Mouse (Mus musculus): ENCODE data around the gene Sh3gl2. TPM values are rescaled to one million over a fixed set of nuclear protein-coding genes. Genes with fewer than 3 reads are reported as not detected.
A peak's percentile ranks its signal among the peaks of the same experiment; 100 is the strongest.

The Sh3gl2 gene
- polyA plus RNA-seq, 1 experiment from 2014 or later: 63.2 TPM

DNA sequence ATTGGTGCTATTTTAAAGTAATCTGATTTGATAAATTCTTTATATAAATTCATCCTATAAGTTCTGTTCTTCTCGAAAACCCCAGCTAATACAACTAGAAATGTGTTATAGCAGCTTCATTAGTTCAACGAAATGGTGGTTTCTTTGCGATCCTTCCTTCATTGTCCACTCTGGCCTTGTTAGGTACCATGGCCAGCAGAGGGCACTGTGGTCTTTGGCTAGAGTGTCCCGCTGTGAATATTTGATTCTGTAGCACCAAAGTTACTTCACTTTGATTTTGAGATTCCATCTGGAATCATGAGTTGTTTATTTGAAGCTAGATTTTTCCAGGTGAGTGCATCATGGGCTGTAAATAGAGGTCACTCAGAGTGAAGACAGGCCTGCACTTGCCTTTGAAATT lies 197.9 kb downstream of the Sh3gl2 start:
- WGBS: 45% methylated on average over 4 of the region's 4 CpGs
- Histone ChIP-seq H3K9ac (no peak overlapping the region), H3K4me3 (no peak overlapping the region), H3K36me3 (no peaks in the 10 kb centered on the region), H3K4me2 (no peak overlapping the region), H3K4me1 (replicated peaks) (peaks cover 6% of the 10 kb centered on the region; the same call in 1 of the 2 replicates), H3K27ac (no peak overlapping the region), H3K9me3 (no peaks in the 10 kb centered on the region), H3K27me3 (no peaks in the 10 kb centered on the region)
- ATAC-seq (ENCODE audit: low FRiP score): no peak

DNA sequence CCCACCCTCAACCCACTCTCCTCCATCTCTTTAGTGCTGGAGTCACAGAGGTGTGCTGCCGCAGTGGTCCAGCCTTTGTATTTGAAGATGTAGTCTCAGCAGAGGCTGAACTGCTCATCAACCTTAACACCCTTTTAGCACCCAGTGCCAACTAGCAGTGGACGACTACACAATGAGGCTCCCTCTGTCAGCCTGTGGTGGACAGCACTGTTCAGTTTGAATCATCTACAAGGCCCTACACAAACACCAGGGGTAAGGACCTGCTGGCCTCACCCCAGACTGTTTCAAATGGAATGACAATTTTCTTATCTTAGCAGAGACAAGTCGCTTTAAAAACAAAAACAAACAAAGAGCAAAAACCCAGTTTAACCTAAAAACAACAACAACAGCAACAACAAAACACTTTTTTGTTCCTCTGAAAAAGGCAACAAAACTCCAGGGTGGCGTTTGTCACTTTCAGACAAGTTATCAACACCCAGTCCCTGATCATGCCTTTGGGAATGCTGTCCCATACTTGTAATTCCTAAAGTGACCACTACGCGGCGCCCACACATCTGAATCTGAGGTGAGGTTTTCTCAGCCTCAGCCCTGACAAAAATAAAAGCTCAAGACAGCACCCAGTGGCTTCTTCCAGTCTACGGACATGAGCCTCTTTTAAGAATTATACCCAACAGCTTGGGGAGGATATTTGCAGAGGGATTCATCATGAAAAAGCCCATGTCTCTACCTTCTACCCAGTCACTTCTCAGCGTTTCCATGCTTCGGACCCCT lies 199.7 kb downstream of the Sh3gl2 start:
- Histone ChIP-seq H3K36me3 (no peaks in the 10 kb centered on the region), H3K27ac (no peak overlapping the region), H3K4me3 (no peak overlapping the region), H3K9me3 (no peaks in the 10 kb centered on the region), H3K4me1 (replicated peaks) (no peaks in the 10 kb centered on the region), H3K9ac (no peak overlapping the region), H3K4me2 (no peak overlapping the region), H3K27me3 (no peaks in the 10 kb centered on the region)
- 42% methylated on average over 10 of the region's 10 CpGs for WGBS
- ATAC-seq (ENCODE audit: low FRiP score): peak; percentile 17; the same call in 1 of the 2 replicates

DNA sequence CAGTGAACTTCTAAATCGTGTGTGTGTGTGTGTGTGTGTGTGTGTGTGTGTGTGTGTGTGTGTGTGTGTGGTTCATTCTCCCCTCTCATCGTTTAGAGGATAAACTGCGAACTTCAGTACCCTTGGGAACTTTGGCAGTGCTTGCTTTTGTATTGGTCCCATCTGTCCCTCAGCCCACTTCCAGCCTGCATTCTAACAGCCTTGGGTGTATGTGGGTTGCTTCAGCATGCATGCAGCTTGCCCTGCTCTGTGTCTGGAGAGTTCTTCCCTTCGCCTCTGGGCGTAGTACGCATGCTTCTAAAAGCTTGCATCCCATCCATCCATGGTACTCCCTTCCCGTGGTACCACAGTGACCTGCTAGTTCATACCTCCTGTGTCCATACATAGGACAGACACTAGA lies 200.3 kb downstream of the Sh3gl2 start:
- Histone ChIP-seq H3K4me2 (no peak overlapping the region), H3K36me3 (no peaks in the 10 kb centered on the region), H3K27me3 (no peaks in the 10 kb centered on the region), H3K27ac (no peak overlapping the region), H3K4me3 (no peak overlapping the region), H3K4me1 (replicated peaks) (no peaks in the 10 kb centered on the region), H3K9ac (no peak overlapping the region), H3K9me3 (no peaks in the 10 kb centered on the region)
- 76% methylated on average over 7 of the region's 7 CpGs for WGBS
- ATAC-seq (ENCODE audit: low FRiP score): 0 out of 2 replicates have a peak, but pooled peaks have one; percentile 24

DNA sequence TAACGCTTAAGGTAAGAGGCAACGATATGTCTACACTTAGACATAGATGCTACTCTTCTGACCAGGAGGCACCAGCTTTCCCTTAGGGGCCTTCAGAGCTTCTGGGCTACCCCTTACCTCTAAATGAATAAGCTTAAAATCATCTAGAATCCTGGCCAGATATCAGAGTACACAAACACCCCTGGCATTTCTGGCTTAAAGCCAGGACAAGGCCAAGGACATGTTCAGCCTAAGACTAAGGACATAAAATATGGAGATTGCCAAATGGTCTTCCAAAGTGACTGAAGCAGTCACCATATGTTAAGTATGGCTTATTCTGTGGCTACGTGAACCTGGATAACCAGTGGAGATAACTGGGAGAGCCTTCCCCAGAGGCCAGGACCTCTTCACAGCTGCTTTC lies 211.5 kb downstream of the Sh3gl2 start:
- 99% methylated on average over 3 of the region's 3 CpGs for WGBS

DNA sequence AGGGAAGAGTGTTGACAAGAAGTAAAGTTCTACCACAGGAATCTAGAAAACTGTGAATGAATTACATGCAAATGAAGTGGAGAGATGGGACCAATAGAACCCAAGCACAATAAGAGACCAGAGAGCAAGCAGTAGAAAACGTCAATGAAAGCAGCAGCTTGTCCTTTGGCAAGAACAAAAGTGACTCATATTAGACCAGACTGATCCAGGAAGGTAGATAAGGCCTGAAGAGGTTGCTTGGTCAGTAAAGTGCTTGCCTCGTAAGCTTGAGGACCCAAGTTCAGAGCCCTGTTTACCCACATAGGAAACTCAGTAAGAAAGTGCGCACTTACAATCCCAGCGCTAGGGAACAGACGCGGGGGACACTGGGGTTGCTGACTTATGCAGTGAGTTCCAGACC lies 215.5 kb downstream of the Sh3gl2 start:
- no peaks in the 10 kb centered on the region for H3K4me1 ChIP-seq (replicated peaks)
- no peak overlapping the region for H3K4me3 ChIP-seq
- WGBS: 84% methylated on average over 6 of the region's 6 CpGs
- H3K9ac ChIP-seq: no peak overlapping the region
- no peaks in the 10 kb centered on the region for H3K27me3 ChIP-seq
- H3K36me3 ChIP-seq: no peaks in the 10 kb centered on the region
- H3K9me3 ChIP-seq: no peaks in the 10 kb centered on the region
- no peak overlapping the region for H3K27ac ChIP-seq
- H3K4me2 ChIP-seq: no peak overlapping the region
- no peak for ATAC-seq (ENCODE audit: low FRiP score)

More for the DNA sequence above, 211.5 kb downstream of the Sh3gl2 start:
- Histone ChIP-seq H3K9ac (no peak overlapping the region), H3K4me2 (no peak overlapping the region), H3K27ac (no peak overlapping the region), H3K4me3 (no peak overlapping the region), H3K27me3 (no peaks in the 10 kb centered on the region), H3K9me3 (no peaks in the 10 kb centered on the region), H3K36me3 (no peaks in the 10 kb centered on the region), H3K4me1 (replicated peaks) (no peaks in the 10 kb centered on the region)
- no peak for ATAC-seq (ENCODE audit: low FRiP score)

DNA sequence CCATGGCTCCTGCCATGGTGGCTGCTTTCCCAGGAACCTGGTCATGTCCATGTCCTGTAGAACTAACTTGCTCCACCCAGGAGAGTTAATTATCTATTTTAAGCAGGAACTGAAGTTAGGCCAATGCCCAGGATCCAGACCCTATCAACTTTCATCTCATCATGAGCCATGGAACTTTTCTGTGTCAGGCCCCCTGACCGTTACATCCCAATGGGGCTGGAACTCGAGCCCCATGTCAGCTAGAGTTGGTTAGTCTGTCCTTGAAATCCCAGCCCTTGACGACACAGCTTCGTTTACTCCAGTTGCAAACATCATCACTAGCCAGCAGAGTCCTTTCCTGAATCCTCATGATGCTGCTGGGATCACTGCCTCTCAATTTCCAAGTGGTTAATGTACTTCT lies 221.3 kb downstream of the Sh3gl2 start:
- no peaks in the 10 kb centered on the region for H3K4me1 ChIP-seq (replicated peaks)
- 86% methylated on average over 4 of the region's 4 CpGs for WGBS
- no peaks in the 10 kb centered on the region for H3K9me3 ChIP-seq
- H3K9ac ChIP-seq: no peak overlapping the region
- H3K4me2 ChIP-seq: no peak overlapping the region
- no peaks in the 10 kb centered on the region for H3K36me3 ChIP-seq
- no peak for ATAC-seq (ENCODE audit: low FRiP score)
- no peaks in the 10 kb centered on the region for H3K27me3 ChIP-seq
- H3K4me3 ChIP-seq: no peak overlapping the region
- no peak overlapping the region for H3K27ac ChIP-seq

DNA sequence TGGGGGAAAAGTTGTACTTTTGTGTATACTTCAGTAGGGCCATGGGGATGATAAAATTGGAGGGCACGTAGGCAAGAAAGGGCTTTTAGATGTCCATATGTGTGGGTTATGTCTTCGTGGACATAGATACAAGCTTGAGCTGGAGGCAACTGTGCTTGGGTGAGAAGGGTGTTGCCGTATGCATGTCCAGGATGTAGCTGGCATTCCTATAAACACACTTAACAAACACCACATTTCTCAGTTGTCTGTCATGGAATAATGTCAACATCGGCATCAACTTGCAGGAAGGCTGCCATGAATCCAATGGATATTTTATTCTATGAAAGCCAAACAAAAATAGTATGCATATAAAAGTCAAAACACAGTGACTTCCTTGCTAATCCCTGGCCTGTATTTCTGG lies 227.9 kb downstream of the Sh3gl2 start:
- Histone ChIP-seq H3K27ac (no peak overlapping the region), H3K36me3 (no peaks in the 10 kb centered on the region), H3K9ac (no peak overlapping the region), H3K27me3 (no peaks in the 10 kb centered on the region), H3K9me3 (no peaks in the 10 kb centered on the region), H3K4me3 (no peak overlapping the region), H3K4me2 (no peak overlapping the region), H3K4me1 (replicated peaks) (no peaks in the 10 kb centered on the region)
- no peak for ATAC-seq (ENCODE audit: low FRiP score)
- 96% methylated on average over 4 of the region's 4 CpGs for WGBS

DNA sequence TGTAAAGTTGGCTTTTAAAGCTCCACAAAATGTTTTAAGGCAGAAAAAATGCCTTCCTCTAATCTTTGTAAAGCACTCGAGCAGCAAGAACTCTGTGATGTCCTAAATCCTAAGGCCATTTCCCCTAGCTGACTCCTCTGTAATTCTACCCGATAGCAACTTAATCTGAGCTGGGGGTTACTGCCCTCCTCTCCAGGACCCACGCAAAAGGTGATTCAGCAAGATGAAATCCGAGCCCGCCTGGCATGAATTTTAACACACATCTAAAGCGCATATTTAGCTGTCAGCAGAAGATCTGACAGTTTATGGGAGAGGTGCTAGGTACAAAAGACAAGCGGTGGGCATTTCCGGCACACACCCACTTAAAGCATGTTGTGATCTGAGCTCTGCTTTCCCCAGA lies 229.8 kb downstream of the Sh3gl2 start:
- H3K9me3 ChIP-seq: no peaks in the 10 kb centered on the region
- no peaks in the 10 kb centered on the region for H3K36me3 ChIP-seq
- no peak overlapping the region for H3K4me2 ChIP-seq
- no peak for ATAC-seq (ENCODE audit: low FRiP score)
- no peaks in the 10 kb centered on the region for H3K27me3 ChIP-seq
- no peak overlapping the region for H3K9ac ChIP-seq
- H3K4me1 ChIP-seq (replicated peaks): no peaks in the 10 kb centered on the region
- no peak overlapping the region for H3K27ac ChIP-seq
- H3K4me3 ChIP-seq: no peak overlapping the region
- 78% methylated on average over 8 of the region's 8 CpGs for WGBS

DNA sequence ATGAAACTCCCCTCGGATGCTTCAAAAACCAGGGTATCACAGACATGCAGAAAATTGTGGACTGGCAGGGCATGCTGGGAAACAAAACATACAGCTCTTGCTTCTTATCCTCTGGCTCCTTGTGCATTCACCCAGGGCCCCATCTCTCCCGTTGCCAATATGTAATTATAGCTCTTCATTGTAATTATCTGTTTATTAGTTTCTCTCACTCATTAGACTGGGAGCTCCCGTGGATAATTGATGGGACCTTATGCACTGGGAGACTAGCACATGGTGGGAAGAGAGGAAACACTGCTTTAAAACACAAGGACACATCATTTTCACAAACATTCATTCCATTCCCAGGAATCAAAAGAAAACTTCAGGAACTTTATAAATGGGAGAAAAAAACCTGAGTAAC lies 233.9 kb downstream of the Sh3gl2 start:
- no peak for ATAC-seq (ENCODE audit: low FRiP score)

DNA sequence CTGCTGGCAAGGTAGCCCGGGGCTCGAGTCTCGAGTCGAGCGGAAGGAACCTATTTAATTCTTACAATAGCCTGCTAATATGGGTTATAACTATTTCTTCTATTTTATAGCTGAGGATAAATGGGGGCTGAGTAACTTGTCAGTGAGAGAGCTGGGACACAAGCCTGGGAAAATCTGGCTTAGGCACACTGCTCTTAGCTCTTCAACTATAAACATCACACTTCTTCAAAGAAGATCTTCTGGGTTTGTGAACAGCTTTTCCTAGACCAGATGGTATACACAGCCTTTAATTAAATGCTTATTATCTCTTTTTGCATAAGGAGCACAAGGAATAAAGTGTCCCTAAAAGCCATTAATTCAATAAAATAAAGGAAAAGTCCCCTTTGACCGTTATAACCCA lies 278.7 kb downstream of the Sh3gl2 start:
- no peaks in the 10 kb centered on the region for H3K27me3 ChIP-seq
- peaks cover 8% of the 10 kb centered on the region; the same call in 1 of the 2 replicates for H3K4me1 ChIP-seq (replicated peaks)
- H3K9me3 ChIP-seq: no peaks in the 10 kb centered on the region
- H3K27ac ChIP-seq: no peak overlapping the region
- H3K9ac ChIP-seq: no peak overlapping the region
- H3K4me3 ChIP-seq: no peak overlapping the region
- H3K36me3 ChIP-seq: no peaks in the 10 kb centered on the region
- 85% methylated on average over 6 of the region's 6 CpGs for WGBS
- no peak overlapping the region for H3K4me2 ChIP-seq
- no peak for ATAC-seq (ENCODE audit: low FRiP score)

More for the DNA sequence above, 233.9 kb downstream of the Sh3gl2 start:
- Histone ChIP-seq H3K27ac (no peak overlapping the region), H3K27me3 (no peaks in the 10 kb centered on the region), H3K4me1 (replicated peaks) (no peaks in the 10 kb centered on the region), H3K9me3 (no peaks in the 10 kb centered on the region), H3K4me3 (no peak overlapping the region), H3K36me3 (no peaks in the 10 kb centered on the region), H3K4me2 (no peak overlapping the region), H3K9ac (no peak overlapping the region)
- 61% methylated on average over 3 of the region's 3 CpGs for WGBS

DNA sequence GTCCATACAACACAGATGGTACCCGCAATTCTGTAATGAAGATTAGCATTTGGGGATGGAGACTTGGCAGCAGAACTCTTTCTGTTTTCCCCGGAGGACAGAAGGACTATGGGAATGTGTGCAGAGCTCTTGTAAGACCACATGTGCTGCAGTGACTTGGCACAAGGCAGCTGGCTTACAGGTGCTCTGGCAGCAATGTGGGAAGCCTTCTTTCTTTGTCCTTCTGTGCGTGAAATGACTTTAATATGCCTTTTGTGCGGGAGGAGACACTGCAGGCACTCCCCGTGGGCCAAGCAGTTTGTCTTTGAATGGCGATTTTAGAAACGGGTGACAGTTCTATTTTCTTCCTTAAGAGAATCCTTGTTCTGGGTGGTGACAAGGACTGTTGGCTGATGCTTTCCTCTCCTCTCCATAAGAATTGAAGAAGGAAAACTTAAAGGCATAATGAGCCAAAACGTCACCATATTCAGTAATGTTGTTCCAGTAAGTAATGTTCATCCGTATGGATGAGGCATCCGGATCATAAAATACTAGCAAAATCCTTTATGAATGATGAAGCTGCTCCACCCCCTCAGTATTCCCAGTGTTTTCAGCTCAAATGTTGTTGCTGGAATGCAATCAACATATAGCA lies 281.5 kb downstream of the Sh3gl2 start:
- ATAC-seq (ENCODE audit: low FRiP score): peak; percentile 61
- H3K9me3 ChIP-seq: no peaks in the 10 kb centered on the region
- no peaks in the 10 kb centered on the region for H3K36me3 ChIP-seq
- H3K4me1 ChIP-seq (replicated peaks): peaks cover 8% of the 10 kb centered on the region; the same call in 1 of the 2 replicates
- H3K9ac ChIP-seq: no peak overlapping the region
- H3K4me2 ChIP-seq: no peak overlapping the region
- no peak overlapping the region for H3K4me3 ChIP-seq
- H3K27me3 ChIP-seq: no peaks in the 10 kb centered on the region
- no peak overlapping the region for H3K27ac ChIP-seq
- 37% methylated on average over 10 of the region's 10 CpGs for WGBS

DNA sequence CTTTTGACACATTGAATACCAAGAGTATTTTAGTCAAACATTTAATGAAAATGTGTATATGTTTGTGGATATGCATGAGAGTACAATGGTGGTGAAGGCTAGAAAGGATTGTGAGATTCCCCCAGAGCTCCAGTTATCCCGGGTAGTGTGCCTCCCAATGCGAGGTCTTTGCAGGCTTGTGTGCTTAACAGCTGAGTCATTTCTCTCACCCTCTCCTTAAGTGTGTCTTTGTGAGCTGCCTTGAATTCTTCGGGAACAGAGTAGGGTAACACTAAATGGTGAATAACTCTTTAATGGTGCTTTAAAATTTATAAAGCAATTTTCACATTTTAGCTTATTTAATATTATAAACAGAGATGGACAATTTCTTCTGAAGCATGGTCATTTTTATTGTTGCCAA lies 300.8 kb downstream of the Sh3gl2 start:
- H3K27ac ChIP-seq: no peak overlapping the region
- no peak for ATAC-seq (ENCODE audit: low FRiP score)
- H3K27me3 ChIP-seq: no peaks in the 10 kb centered on the region
- no peak overlapping the region for H3K4me2 ChIP-seq
- WGBS: 81% methylated on average over 3 of the region's 3 CpGs
- no peaks in the 10 kb centered on the region for H3K9me3 ChIP-seq
- no peak overlapping the region for H3K9ac ChIP-seq
- no peaks in the 10 kb centered on the region for H3K36me3 ChIP-seq
- H3K4me3 ChIP-seq: no peak overlapping the region
- no peaks in the 10 kb centered on the region for H3K4me1 ChIP-seq (replicated peaks)

DNA sequence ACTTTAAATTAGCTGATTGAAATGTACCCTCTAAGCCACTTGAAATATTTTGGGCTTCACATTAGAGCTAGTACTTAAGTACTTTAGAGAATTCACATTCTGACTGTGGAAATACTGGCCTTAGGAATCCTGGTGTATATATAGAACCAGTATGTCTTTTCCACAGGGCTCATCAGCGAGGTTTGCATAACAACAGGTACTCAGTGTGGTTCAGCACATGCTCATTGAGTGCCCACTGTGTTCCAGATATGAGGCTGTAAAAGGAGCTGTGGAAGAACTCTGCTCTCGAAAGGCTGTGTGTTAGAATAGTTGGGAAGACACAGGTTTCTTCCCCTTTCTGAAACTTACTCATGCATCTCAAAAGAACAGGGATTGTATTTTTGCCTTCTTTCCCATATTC lies 302.1 kb downstream of the Sh3gl2 start:
- Histone ChIP-seq H3K9ac (no peak overlapping the region), H3K27me3 (peaks cover 6% of the 10 kb centered on the region; the same call in 1 of the 2 replicates), H3K9me3 (no peaks in the 10 kb centered on the region), H3K4me1 (replicated peaks) (no peaks in the 10 kb centered on the region), H3K27ac (no peak overlapping the region), H3K4me3 (no peak overlapping the region), H3K36me3 (no peaks in the 10 kb centered on the region), H3K4me2 (no peak overlapping the region)
- no peak for ATAC-seq (ENCODE audit: low FRiP score)
- WGBS: 67% methylated on average over 2 of the region's 2 CpGs
